Mouse (Mus musculus) spleen, postnatal 4 days (tissue): ENCODE results near the gene Cyp2d9.
A peak's percentile ranks its signal among the peaks of the same experiment; 100 is the strongest.
"Not testable (repeated sequence)": the region's sequence is repeated elsewhere in the genome, so short reads cannot be mapped to it uniquely, and the experiment has no call there.

Experiments
- DNase-seq, 2 experiments: peaks; one replicate each; pipeline ENCODE4 v3.0.0; 2022; ENCODE audit warnings: low spot score in 2 of 2

Cyp2d9 gene

DNA sequence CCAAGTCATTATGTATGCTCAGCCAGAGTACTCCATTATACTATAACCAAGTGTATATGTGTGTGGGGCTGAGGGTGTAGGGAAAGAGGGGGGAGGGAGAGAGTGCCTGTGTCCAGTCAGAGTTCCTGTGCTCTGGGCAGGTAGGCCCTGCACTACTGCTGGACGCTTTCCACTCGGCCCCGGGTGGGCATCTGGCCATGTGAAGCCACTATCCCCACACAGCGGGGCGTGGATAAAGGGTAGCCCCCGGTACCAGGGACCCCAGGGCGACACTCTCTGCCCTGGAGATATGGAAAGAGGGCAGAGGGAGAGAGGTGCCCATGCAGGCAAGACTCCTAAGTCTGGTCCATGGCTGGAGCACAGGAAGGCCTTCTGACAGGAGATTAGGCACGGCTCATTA lies 12.0 kb downstream of the Cyp2d9 start:
- no peak for DNase-seq

DNA sequence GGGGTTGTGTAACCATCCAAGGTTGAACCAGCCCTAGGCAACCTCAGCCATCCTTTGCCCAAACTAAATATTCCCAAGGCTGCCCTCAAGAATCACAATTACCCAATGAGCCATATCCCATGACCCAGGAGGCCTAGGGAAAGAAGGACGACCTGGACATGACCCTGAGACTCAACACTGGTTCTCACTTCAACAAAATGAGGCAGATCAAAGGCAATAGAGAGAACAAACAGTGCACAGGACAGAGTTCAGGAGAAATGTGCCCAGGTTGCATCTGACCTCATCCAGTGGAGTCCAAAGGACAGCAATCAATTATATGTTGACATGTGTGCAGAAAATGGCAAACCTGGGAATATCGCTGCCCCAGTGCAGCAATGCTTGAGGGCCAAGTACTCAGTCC lies 16.8 kb downstream of the Cyp2d9 start:
- peak in 1 of 2 experiments; percentile 13 for DNase-seq

DNA sequence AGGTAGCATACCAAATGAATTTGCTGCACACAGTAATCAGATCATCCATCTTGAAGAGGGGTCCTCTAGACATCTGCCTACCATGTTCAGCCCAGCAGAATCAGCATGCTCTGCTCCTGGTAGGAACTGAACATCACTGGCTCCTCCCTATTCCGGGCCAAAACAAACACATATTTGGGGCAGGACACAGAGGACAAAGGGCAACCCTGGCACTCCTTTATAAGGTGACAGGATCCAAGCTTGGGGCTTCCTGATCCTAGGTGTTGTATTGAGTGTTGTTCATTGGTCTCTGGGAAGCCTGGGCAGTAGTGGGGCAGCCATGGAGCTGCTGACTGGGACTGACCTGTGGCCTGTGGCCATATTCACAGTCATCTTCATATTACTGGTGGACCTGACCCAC lies 18.9 kb downstream of the Cyp2d9 start:
- DNase-seq = peak in 1 of 2 experiments; percentile 34

DNA sequence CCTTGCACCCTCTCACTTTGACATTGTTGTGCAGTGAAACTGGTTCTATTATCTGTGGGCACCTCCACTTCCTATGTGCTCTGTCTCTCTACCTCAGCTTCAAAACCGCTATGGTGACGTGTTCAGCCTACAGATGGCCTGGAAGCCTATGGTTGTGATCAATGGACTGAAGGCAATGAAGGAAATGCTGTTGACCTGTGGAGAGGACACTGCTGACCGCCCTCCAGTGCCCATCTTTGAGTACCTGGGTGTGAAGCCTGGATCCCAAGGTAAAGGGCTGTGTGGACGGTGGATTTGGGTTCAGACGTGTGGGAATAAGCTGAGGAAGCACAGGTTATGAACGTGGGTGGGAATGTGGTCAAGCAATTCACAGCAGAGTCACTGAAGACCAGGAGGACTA lies 20.3 kb downstream of the Cyp2d9 start:
- peak in 1 of 2 experiments; percentile 45 for DNase-seq

DNA sequence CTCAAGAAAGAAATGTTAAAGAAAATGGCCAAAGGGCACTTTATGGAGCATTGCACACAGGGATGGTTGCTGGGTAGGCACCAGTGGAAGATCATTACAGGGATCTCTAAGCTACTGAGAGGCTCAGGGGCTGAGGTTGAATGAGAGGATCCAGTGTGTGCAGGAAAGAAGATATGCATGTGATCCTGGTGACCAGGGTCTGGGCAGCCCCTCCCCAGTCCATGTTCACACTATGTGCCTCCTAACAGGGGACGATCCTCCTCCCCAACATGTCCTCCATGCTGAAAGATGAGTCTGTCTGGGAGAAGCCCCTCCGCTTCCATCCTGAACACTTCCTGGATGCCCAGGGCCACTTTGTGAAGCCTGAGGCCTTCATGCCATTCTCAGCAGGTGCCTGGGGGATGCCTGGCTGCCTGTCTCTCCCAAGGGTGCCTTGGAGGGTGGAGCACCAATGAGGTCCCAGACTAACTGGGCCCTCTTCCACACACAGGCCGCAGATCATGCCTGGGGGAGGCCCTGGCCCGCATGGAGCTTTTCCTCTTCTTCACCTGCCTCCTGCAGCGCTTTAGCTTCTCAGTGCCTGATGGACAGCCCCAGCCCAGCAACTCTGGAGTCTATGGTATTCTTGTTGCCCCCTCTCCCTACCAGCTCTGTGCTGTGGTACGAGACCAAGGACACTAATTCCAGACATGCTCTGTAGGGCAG lies 23.0 kb downstream of the Cyp2d9 start:
- DNase-seq = not testable (repeated sequence)

DNA sequence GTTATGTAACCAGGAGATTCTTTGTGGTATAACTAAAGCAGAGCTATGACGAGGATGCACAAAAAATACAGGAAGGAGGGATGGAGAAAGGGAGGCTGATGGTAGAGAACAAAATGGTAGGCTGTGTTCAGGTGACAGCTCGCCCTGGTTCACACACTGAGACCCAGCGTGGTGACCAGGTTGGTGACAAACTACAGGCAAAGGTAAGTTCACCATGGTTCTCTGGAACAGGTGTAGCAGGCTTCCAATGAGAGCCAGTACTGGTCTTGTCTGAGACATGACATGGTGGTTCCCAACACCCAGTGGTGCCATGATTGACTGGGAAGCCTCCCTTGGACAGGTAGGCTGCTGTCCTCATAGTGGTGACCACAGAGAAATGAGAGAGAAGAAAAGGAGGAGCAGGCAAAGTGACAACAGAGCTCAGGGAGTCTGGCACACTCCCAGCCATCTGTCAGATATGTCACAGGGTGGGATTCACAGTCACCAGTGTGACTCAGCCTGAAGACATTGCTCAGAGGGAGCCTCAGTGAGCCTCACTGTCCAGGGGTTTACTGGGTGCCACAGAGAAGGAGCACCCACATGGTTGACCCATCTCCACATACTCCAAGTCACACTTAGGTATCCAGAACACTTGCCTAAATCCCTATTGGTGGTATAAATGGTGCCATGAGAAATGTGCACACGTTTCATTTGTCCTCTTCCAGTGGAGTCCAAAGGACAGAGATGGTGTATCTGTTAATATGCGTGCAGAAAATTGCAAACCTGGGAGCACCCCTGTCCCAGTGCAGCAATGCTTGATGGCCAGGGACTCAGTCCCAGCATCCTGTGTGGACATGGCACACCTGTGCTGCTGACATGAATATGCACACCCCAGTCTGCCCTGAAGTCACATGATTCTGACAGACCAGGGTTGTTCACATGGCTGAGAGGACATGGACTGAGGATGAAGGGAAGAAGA lies 24.1 kb downstream of the Cyp2d9 start:
- DNase-seq = no peak

DNA sequence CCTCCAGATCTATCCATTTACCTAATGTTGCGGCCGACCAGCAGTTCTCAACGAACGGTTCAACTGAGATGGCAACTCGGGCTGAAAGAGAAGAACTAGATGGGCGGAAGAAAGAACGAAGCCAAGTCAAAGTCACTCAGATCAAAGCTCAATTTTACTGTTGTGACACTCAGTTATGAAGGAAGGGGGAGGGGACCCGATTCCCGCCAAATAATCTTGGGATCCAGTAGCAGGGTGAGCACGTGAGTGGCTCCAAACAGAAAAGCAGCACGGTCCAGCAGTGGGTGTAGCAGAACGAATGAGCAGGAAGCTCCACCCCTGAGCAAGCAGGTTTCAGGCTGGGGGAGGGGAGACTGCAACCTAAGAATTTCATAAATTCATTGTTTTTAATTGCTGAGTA lies 26.0 kb downstream of the Cyp2d9 start:
- DNase-seq = not testable (repeated sequence)

DNA sequence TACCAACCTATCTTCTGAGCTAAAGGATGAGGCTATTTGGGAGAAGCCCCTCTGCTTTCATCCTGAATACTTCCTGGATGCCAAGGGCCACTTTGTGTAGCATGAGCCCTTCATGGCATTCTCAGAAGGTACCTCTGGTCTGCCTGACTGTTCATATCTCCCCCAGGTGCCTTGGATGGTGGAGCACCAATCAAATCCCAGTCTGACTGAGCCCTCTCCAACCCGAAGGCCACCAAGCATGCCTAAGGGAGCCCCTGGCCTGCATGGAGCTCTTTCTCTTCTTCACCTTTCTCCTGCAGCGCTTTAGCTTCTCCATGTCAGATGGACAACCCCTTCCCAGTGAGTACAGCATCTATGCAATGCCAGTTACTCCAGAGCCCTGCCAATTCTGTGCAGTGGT lies 31.5 kb downstream of the Cyp2d9 start:
- DNase-seq = peak in 1 of 2 experiments; percentile 44

DNA sequence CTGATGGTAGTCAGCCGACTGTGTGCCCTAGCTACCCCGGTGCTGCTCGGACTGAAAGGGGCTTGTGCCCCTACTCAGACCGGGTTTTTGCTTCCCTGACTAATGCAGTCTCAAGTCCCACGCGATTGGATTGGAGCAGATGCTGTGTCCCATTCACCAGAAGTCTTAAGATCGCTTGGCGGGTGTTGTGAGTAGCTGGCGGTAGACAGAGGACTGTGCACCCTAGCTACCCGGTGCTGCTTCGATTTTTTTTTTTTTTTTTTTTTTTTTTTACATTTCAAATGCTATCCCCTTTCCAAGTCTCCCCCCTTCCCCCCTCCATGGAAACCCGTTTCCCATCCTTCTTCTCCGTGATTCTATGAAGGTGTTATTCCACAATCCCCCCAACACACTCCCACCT lies 61.0 kb downstream of the Cyp2d9 start:
- DNase-seq = not testable (repeated sequence)
